Mouse (Mus musculus) kidney, postnatal 25 days (tissue): ENCODE results near the gene Rita1.

Experiments used
- DNase-seq, 2 experiments: peaks; one replicate each; pipeline ENCODE4 v3.0.0; 2021; ENCODE audit warnings: mixed read lengths in 2 of 2

Rita1 gene

DNA sequence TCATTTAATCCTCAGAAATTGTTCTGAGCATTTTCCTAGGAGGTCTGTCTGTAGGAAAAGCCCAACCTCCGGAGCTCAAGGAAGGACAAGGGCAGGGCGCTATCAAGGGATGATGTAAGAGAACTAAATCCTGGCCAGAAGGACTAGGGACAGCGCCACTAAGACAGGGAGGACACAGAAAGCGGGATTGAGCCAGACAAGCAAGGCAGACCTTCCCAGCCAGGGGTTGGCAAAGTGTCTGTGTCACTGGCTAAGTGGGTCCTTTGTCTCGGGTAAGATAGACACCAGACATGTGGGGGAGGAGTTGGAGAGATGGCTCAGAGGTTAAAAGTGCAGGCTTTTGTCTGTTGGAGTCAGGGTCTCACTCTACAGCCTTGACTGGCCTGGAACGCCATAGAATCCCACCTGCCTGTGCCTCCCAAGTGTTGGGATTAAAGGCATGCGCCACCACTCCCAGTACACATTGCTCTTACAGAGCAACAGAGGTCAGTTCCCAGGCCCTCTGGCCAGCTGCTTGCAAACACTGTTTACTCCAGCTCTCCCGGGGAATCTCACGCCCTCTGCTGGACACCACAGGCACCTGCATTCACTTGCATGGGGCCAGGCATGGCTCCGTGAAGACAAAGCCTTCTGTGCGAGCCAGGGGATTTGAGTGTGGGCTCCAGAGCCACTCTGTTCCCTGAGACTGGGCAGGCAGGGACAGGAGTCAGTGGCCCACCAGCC lies 11.3 kb downstream of the Rita1 start:
- DNase-seq = peak; percentile 38 to 69

DNA sequence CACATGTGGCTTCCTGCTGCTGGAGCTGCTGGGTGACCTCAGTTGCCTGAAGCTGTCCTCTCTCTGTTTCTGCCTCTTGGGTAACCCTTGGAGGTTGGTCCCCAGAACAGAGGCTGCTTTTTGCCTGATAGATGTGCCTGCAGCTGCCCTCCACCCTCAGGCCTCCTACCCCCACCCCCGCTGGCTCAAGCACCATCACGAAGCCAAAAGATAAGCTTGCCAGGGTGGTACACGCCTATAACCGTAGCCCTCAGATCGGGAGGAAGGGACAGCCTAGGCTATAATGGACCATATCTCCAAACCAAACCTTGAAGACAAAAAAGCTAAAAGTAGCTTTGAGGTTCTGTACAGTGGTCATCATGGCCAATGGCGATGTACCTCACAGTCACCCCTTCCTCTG lies 12.8 kb downstream of the Rita1 start:
- no peak for DNase-seq

DNA sequence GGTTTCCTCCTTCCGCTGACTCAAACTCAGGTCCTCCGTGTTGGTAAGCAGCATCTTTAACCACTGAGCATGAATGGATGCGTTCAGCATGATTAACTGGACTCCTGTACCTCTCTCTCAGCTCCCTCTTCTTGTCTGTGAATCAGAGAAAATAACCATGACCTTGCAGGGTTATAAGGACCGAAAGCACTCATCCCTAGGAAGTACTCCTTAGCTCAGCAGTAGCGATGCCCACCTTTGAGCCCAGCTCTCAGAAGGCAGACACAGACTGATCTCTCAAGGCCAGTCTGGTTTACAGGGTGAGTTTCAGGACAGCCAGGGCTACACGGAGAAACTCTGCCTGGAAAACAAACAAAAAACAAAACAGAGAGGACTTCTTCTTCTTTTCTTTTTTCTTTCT lies 17.9 kb downstream of the Rita1 start:
- peak; percentile 46 to 81 for DNase-seq

DNA sequence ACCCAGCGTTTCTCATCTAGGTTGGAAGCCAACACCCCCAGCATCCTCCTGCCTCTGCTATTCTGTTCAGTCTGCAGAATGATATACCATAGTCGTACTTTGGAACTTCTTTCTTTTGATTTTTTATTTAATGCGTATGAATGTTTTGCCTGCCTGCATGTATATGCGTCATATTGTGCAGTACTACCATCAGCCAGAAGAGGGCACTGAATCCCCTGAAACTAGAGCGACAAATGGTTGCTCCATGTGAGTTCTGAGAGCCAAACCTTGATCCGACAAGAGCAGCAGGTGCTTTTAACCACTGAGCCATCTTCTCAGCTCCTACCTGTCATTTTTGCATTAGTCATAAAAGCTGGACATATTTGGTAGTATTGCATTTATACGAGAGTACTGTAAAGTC lies 20.2 kb downstream of the Rita1 start:
- peak in 1 of 2 experiments; percentile 65 for DNase-seq

DNA sequence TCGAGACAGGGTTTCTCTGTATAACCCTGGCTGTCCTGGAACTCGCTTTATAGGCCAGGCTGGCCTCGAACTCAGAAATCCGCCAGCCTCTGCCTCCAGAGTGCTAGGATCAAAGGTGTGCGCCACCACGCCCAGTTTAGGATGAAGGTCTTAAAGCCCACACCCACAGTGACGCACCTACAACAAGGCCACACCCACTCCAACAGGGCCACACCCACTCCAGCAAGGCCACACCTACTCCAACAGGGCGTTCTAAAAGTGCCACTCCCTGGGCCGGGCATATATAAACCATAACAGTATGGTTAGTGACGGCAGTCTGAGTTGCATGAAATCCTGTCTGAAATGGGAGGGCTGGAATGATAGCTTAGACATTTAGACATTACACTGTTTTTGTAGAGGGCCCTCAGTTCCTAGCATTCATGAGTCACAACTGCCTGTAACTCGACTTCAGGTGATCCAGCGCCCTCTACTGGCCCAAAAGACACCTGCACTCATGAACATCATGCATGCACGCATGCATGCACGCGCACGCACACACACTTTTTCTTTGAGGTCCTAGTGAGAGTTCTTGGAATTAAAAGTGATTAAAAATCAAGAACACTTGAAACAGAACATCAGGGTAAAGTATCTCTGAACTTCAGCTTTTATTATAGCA lies 21.9 kb downstream of the Rita1 start:
- peak; percentile 51 to 71 for DNase-seq

DNA sequence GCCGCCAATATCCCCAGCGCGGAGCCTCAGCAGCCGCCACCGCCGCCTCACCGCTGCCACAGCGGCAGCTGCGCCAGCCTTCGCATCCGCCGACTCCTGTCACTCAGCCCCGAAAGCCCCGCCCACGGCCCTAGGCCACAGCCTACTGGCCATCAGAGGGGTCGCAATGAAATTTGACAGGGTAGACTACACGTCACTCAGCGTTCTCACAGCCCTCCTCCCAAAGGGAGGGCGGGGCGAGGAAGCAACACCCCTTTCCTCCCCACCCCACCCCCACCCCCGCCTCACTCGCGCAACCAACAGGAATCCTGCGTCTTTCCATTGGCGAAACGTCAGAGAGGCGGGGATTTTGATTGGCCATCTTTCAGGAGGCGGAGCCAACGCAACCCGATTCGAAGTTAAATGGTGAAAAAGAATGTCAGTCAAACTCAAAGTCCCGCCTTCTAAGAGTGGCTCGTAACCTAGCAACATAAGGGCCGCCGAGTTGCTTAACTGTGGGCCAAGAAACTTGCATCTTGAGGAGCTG lies 23.8 kb downstream of the Rita1 start, which contains the start of the genes Tpcn1 and Iqcd:
Tpcn1 (minus strand) TSS at position 105 of the 526 bp plus-strand sequence.
Iqcd (plus strand) TSS at position 448 of the 526 bp plus-strand sequence.
- peak; percentile 100 for DNase-seq

DNA sequence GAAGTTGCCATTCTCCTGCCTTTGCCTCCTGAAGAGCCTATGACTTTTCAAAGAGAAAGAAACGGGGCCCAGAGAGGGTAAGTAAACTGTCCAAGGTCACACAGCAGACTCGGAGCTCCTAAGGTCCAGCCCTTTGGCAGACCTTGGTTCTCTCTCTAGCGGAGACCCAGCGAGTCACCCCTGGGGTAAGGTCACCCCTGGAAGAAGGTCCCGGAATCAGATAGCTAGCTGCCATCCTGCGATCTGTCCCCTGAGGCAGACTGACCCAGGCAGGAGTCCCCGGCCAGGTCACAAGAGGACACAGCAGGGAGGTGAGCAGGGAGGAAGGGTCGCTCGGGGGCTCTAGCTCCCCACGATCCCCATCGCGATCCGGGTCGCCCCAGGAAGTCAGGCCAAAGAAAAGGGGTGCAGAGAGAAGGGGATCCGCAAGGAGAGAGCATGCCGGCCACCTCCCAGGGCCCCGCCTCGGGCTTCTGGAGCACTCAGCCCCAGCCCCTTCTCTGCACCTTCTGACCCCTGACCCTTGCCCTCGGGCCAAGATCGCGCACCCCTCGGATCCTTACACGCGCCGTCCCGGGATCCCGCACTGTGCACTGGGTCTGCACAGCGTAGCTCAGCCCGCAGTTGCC lies 24.3 kb downstream of the Rita1 start:
- DNase-seq = no peak

DNA sequence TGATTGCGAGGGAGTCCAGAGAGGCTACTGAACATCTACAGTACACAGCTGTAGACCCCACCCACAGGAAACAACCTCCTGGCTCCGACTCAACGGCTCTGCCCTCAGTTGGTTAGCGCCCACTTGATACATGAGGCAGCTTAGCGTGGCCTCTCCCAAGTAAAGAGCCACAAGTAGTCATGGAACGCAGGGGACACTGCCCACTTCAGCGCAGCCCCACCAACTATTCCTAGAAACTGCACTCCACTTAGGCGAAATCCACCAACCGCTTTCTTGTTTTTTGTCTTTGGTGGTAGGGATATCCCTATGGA lies 24.8 kb downstream of the Rita1 start:
- DNase-seq = peak; percentile 63 to 77

DNA sequence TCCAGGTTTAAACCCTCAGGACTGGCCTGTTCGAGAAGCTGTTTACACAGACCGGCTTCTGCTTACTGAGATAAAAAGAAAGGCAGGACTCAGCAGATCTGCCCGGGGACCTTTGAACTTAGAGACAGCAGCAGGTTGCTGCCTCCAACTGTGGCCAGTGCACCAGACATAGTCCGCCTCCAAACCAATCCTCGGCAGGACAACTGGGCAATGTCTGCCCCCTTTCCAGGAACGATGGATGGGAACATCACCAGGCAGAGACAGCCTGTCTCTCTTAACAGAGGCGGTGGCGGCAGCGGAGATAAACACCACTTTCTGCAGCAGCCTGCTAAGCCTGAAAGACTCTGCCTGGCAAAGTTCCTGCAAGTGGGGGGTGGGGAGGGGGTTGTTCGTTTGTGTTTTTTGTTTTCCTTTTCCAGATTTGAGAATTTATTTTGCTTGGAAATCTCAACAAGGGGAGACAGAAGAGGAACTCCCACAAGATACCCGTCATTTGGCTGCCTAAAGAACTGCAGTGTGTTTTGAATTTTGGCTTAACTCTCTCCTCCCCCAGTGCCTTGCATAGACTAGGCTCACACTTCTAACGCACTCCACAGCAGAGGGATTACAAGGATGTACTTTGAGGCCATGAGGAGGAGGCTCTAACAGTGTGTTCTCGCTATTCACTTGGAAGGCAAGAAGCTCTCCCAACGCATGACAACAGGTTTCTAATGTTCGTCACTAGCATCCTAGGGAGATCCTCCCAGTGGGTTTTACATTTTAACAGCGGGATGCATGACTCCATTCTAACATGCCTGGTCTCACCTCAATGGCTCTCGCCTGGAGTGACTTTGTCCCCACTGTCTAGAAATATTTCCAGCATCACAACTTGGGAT lies 25.4 kb downstream of the Rita1 start:
- DNase-seq = peak; percentile 78 to 92

DNA sequence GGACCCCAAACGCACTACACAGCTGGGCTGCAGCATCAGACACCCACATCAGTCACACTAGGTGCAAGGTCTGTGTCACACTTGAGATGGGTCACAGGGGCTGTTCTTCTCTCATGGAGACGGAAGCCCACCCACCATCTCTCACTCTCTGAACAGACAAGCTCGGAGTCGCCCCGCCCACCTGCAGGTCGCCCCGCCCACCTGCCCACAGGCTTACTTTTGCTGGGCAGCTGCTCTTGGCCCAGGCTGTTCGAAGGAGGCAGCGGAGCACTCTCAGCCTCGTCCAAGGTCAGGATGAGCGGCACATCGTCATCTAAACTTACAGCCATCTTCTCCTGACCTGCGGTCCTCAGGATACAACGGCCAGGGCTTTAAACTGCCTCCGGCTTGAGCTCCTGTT lies 27.4 kb downstream of the Rita1 start:
- peak in 1 of 2 experiments; percentile 67 for DNase-seq

DNA sequence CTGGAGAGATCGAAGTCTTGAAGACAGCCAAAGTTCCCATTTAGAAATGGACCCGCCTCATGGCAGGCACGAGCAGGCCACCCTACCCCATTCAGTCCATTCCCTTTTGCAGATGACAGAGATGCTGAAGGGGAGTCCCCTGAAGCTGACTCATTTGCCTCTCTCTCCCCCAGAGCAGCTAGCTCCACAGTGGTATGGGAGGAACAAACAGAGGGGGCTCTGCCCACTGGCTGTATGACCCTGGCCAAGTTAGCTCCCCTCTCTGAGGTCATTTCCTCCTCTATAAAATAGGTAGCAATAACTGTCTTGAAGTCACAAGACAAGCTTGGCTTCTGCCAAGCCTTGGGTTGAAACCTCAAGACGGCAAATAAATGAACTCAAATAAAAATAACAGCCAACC lies 28.9 kb downstream of the Rita1 start:
- DNase-seq = no peak

DNA sequence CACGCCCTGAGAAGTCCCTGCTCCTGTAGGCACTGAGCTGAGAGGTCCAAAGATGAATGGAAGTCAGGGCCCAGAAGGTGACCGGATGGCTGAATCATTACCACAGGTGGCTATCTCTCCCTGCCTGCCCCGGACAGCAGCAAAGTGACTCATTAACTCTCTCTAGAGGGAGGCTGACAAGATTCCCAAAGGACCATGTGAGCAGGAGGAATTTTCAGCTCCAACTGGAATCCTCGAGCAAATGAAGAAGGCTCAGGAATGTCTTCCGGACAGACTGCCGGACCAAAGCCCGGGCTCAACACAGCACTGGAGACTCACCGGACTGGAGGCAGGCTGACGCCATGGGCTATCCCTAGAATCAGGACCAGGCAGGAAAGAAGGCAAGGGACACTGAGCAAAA lies 30.4 kb downstream of the Rita1 start:
- DNase-seq = peak; percentile 65 to 88

DNA sequence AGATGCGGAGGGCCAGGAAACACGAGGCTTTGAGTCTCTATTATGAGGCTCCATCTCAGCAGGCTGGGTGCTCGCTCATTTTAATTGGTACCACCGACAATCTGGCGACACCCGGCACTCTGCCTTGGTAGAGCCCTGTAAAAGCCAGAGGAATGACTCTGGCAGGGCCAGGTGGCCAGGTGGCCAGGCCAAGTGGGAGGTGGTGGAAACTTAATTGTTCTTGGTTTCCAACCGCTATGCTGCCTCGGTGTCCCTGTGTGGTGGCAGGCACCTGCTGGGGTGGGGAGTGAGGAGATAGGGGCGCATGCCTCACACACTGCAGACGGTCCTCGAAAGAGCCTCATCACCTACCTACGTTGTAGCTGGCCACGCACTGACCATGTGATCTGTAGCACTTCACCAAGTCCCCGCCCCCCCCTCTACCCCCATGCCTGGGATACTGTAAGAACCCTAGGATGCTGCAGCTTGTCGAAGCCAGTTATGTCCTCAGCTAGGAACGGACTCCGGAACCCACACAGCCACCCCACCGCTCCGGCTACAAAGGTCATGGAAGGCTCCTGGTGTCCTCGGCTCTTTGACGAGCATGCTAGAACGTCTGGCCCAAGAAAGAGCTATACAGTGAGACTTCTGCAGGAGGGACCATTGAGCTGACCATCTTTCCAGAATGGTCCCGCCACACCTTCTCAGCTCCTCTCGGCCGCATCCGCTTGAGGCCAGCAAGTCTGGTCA lies 32.3 kb downstream of the Rita1 start:
- DNase-seq = peak in 1 of 2 experiments; percentile 72

DNA sequence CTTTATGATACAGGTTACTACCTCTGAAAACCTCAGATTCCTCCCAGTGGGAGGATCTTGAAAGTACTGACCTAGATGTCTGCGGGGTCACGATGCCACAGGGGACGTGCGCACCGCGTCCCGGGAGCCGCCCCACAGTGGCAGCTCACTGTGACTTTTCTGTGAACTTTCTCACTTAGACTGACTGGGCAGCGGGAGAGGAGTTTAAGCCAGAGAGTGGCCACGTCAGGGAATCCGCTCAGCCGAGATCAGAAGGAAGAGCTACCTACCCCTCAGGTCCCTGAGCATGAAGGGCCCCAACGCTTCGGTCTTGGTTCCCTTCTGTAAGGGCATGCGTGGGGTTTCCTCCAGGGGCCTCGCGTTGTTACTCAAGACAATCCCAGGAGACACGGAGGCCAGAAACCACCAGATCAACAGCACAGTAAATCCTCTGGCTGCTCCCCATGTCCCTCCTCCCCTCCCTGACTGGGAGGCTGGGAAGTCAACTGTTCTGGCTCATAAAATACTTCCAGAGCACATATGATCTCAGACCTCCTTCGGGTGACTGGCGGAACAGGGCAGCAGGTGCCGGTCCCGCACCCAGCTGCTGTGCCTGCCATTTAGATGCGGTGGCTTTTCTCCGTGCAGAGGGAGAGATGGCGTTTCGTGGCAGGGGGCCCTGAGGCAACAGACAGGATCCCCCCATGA lies 33.0 kb downstream of the Rita1 start:
- DNase-seq = peak; percentile 66 to 89

DNA sequence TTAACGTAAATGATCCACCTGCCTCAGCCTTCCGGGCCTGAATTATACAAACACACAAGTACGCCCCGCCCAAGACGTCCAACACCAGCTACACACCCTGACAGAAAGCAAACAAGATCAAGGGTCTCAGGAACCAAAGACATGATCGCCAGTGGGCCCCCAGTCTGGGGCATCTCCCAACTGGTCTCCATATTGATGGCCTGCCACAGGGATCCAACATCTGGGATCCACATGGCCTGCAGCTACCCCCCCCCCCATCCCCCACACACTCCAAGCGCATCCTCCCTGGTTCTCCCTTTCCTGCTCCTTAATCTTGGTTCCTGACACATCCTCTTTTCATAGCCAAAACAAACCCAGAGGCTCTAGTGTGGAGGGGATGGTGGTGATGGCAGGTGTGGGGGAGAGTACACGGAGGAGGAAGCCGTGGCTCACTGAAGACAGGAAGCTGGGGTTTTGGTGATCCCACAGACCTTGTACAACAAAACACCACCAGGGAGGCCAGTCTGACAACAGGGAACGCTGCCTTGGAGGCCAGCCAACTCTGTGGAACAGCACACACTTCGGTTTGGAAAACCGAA lies 33.8 kb downstream of the Rita1 start:
- DNase-seq = peak; percentile 82 to 85

DNA sequence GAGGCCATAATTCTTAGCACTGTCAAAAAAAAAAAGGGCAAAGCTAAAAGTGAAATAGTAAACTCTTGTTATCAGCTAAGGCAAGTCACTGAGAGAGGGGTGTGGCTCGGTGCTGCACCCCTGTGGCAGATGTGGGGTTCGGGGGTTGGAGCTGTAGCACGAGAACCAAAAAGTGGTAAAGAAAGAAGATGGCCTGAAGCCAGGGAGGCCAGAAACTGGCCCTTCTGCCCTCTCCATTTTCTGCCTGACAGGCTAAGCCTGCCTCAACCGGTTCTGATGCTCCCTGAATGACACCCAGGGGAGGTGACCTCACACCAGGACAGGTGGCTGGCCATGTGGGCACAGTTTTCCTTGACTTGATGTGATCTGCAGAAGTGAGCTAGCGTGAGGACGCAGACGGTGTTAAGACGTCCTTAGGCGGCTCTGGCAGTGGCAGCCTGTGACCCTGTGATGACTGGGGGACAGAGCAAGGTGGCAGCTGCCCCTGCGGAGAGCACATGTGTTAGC lies 34.4 kb downstream of the Rita1 start:
- peak; percentile 62 to 88 for DNase-seq

DNA sequence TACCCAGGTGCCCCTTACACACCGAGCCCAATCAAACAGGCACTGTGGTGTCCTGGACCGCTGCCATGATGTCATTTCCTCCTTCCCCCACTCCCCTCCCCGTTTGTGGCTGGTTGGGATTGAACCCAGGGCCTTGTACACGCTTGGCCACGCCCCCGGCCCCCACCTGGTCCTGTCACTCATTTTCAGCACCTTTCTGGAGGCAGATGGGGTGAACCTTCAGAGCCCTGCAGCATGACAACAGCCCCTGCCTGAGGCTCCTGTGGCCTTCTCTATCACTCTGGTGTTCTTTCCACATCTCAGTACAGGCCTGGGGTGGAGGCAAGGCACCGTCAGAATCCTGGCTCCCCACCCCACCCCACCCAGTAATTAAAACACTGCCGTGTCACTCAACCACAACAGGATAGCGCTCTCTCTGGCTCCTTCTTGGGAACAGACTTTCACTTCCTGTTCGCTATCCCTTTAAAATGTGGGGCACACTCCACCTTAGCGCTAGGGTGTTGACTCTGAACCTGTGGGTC lies 35.5 kb downstream of the Rita1 start:
- no peak for DNase-seq

DNA sequence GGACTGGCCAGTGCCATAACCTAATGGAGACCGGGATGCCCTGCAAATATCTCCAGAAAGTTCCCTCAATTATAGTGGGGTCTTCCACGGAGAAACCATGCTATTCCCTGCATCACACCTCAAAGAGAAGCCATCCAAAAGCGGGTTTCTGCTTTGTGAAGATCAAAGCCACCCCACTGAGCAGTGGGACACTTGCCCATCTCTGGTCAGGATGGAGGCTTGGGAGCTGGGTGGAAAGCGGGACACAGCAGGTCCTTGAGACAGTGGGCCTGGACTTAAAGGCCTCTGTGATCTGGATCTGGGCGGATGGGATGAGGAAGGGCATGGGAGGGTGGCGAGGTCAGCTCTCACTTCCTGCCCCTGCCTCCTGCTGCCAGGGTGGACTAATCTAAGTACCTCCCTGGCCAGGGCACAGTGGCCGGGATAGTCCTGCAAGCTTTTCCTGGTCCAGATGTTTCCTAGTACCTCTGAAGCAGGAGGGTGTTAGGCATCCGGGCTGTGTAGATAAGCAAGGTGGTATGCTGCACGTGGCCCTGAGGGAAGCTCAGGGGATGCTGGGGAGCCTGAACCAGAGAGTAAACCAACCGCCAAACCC lies 37.8 kb downstream of the Rita1 start:
- no peak for DNase-seq

DNA sequence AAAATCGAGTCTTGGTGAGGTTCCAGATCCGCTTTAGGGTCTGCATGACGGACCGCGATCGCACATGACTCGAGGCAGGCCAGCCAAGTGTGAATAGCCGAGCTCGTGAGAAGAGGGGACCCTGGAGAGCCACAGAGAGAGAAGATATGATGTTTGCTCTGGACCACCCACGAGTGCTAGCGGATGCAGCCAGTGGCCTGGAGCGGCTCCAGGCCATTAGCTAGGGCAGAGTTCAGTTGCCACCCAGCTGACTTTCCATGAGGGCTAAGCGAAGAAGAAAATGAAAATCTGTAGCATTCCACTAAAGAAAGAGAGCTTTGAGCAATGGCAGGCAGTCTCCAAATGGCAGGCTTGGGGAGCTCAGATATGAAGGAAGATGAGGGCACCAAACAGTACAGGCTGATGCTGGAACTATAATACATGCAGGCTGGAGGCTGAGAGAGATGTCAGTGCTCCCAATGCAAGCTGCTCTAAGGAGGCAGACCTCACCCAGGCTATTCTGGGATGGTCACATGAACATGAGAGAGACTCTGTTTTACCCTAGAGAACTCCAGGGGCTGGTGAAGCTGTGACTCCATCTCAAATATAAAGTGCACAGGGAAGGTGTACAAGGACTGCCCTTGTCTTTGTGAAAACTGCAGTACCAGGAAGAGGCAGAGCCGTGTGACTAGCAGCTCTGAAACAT lies 41.2 kb downstream of the Rita1 start:
- DNase-seq = peak; percentile 60 to 84
